Mouse (Mus musculus) ES-Bruce4 (cell line): ENCODE measurements around the gene Bahcc1.

ENCODE experiments used
- CTCF ChIP-seq: IDR thresholded peaks from one replicate; pipeline ENCODE4 v1.8.1; 2011; ENCODE audit warnings: low read depth, low read length
- POLR2A ChIP-seq: IDR thresholded peaks from one replicate; pipeline ENCODE4 v1.8.1; 2011; ENCODE audit warnings: low read length; ENCODE audit not compliant: insufficient read depth

DNA sequence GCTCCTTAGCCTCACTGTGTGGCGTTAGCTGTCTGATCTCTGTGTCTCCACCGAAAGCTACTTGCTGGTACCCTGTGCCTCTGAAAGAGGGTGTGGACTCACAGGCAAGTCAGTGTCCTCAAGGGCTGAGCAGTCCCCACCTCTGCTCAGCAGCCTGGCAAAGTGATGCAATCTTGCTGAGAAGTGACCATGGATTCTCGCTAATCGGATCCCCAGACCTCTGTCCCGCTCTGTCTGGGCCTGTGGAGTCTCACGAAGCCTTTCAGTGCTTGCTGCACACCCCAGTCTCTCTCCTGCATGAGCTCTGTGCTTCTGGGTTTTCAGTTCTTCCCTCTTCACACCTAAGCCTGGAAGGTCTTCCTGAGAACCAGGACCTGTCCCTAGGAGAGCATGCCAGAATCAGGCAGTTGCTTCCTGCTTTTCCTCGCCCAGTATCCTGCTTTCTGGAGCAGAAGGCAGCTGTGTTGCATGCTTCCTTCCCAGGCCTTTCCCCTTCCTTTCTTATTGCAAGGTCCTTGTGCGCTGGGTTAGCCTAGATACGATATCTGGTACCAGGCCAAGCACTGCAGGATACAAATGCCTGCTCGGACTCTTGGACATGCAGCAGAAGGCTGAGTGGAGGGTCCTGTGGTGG lies 15.5 kb downstream of the Bahcc1 start:
- no peak for TF ChIP-seq CTCF
- no peak for TF ChIP-seq POLR2A
